Mouse (Mus musculus) heart, adult 2 months (tissue): Measurements from ENCODE around the gene Rassf5.

ENCODE experiments used
- CTCF ChIP-seq: fragments of 200-600 bp; IDR thresholded peaks from 2 replicates; pipeline ENCODE4 v1.8.1; 2022; ENCODE audit warnings: antibody characterized with exemption, mild to moderate bottlenecking, moderate library complexity
- EP300 ChIP-seq: fragments of 200-500 bp; IDR thresholded peaks from 2 replicates; pipeline ENCODE4 v1.6.1; 2011; ENCODE audit warnings: low read depth, low read length, control low read depth; ENCODE audit not compliant: insufficient read depth
- POLR2A ChIP-seq: fragments of 200-500 bp; IDR thresholded peaks from 2 replicates; pipeline ENCODE4 v1.6.1; 2011; ENCODE audit warnings: mild to moderate bottlenecking, low read depth, low read length, control low read depth; ENCODE audit not compliant: insufficient read depth

- no peak for TF ChIP-seq POLR2A
- no peak for TF ChIP-seq CTCF
- TF ChIP-seq EP300: no peak
These were observed 18.8 kb upstream of the Rassf5 start for GRCm38 (mm10) chr1:131263905-131264304.
